8 mouse cellular contexts compared by ENCODE assay signal in the genomic region with DNA sequence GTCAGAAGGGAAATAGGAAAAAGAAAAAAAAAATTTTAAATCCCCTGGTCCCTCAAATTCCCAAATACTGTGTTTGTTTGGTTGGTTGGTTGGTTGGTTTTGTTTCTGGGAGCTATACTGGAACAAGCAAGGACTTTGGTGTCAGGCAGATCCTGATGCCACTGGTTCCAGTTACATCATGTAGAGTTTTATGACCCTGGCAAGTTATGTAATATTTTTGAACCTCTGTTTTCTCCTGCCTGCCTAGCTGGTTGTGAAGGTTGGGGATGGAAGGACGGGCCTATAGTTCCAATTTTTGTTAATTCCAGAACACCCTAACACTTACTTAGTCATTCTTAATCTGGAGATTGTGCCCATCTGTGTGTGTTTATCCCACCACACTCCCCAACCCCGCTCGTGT. TPM values are rescaled to one million over a fixed set of nuclear protein-coding genes. Genes with fewer than 3 reads are reported as not detected.
DNase-seq lines count a peak whose midpoint lies in the region; ATAC-seq lines count a peak whose summit lies in the region.

No protein-coding gene starts in this region.

- no peaks in the 10 kb centered on the region for H3K36me3 ChIP-seq in embryonic facial prominence, embryonic 12.5 days
- no peaks in the 10 kb centered on the region for H3K36me3 ChIP-seq in hindbrain, embryonic 12.5 days
- no peaks in the 10 kb centered on the region for H3K36me3 ChIP-seq in midbrain, embryonic 16.5 days (ENCODE audit: control insufficient read depth, insufficient read depth, low read length)

- WGBS in embryonic facial prominence, embryonic 12.5 days = 53% methylated on average over 3 of the region's 3 CpGs
- WGBS in hindbrain, embryonic 12.5 days = 84% methylated on average over 3 of the region's 3 CpGs
- WGBS in midbrain, embryonic 16.5 days = 37% methylated on average over 3 of the region's 3 CpGs

- no peaks in the 10 kb centered on the region for H3K9me3 ChIP-seq in embryonic facial prominence, embryonic 12.5 days
- no peaks in the 10 kb centered on the region for H3K9me3 ChIP-seq in hindbrain, embryonic 12.5 days (replicated peaks)
- H3K9me3 ChIP-seq in midbrain, embryonic 16.5 days (replicated peaks; ENCODE audit: control insufficient read depth, low read length, poor library complexity, severe bottlenecking) = no peaks in the 10 kb centered on the region

- peaks cover 2% of the 10 kb centered on the region; the same call in 1 of the 2 replicates for H3K4me1 ChIP-seq in embryonic facial prominence, embryonic 12.5 days
- H3K4me1 ChIP-seq in hindbrain, embryonic 12.5 days = peaks cover 2% of the 10 kb centered on the region
- peaks cover 8% of the 10 kb centered on the region for H3K4me1 ChIP-seq in midbrain, embryonic 16.5 days (ENCODE audit: control insufficient read depth, insufficient read depth, low read length)

- H3K27me3 ChIP-seq in embryonic facial prominence, embryonic 12.5 days = no peaks in the 10 kb centered on the region
- no peaks in the 10 kb centered on the region for H3K27me3 ChIP-seq in hindbrain, embryonic 12.5 days
- no peaks in the 10 kb centered on the region for H3K27me3 ChIP-seq in midbrain, embryonic 16.5 days (ENCODE audit: control insufficient read depth, insufficient read depth, low read depth, low read length)

- H3K4me3 ChIP-seq in embryonic facial prominence, embryonic 12.5 days = no peak overlapping the region
- no peak overlapping the region for H3K4me3 ChIP-seq in hindbrain, embryonic 12.5 days
- no peak overlapping the region for H3K4me3 ChIP-seq in midbrain, embryonic 16.5 days (ENCODE audit: low read depth, low read length)

- no peak for ATAC-seq in embryonic facial prominence, embryonic 12.5 days (ENCODE audit: insufficient number of reproducible peaks, insufficient read depth, low FRiP score, low TSS enrichment)
- ATAC-seq in hindbrain, embryonic 12.5 days (ENCODE audit: low FRiP score) = no peak
- no peak for ATAC-seq in midbrain, embryonic 16.5 days
- ATAC-seq in megakaryocyte, adult 5-6 weeks (ENCODE audit: poor library complexity, severe bottlenecking) = no peak

- peak; percentile 27 for DNase-seq in left cerebral cortex, adult 11 months (ENCODE audit: low spot score)
- no peak for DNase-seq in left cerebral cortex, postnatal 4 days
- DNase-seq in urinary bladder, postnatal 14 days (ENCODE audit: low spot score) = no peak
- no peak for DNase-seq in testis, postnatal 14 days (ENCODE audit: low spot score)

- H3K4me2 ChIP-seq in embryonic facial prominence, embryonic 12.5 days (replicated peaks) = peak overlapping the region; percentile 61; the same call in 1 of the 2 replicates
- H3K4me2 ChIP-seq in hindbrain, embryonic 12.5 days (replicated peaks) = peak overlapping the region; percentile 67
- H3K4me2 ChIP-seq in midbrain, embryonic 16.5 days (ENCODE audit: low read length) = peak overlapping the region; percentile 50

- no peak overlapping the region for H3K27ac ChIP-seq in embryonic facial prominence, embryonic 12.5 days
- H3K27ac ChIP-seq in hindbrain, embryonic 12.5 days = no peak overlapping the region
- no peak overlapping the region for H3K27ac ChIP-seq in midbrain, embryonic 16.5 days (ENCODE audit: low read length)

- no peak overlapping the region for H3K9ac ChIP-seq in embryonic facial prominence, embryonic 12.5 days
- no peak overlapping the region for H3K9ac ChIP-seq in hindbrain, embryonic 12.5 days
- no peak overlapping the region for H3K9ac ChIP-seq in midbrain, embryonic 16.5 days (ENCODE audit: low read depth, low read length)

- intact Hi-C loops in left cerebral cortex, postnatal 4 days (cut with DNase I) = no loop called here

RNA-seq across cellular contexts. Expression of gene Zfyve9, which starts 1.0 kb away (rescaled TPM):
- 10 to 100 TPM; 49.6 to 53.0 TPM for total RNA-seq in left cerebral cortex, postnatal 4 days (2021)
- 6.3 and 6.6 TPM in 2 replicates for polyA plus RNA-seq in embryonic facial prominence, embryonic 12.5 days (2016; fragmentation: Nextera tagmentation; extraction: Ambion mirVana)
- 6.0 and 6.4 TPM in 2 replicates for polyA plus RNA-seq in hindbrain, embryonic 12.5 days (2016; fragmentation: Nextera tagmentation; extraction: Ambion mirVana)
- 5.7 and 6.3 TPM in 2 replicates for polyA plus RNA-seq in midbrain, embryonic 16.5 days (2015; fragmentation: Nextera tagmentation; extraction: Ambion mirVana)
- 12.2 and 13.0 TPM in 2 replicates for total RNA-seq in megakaryocyte, adult 5-6 weeks (2015)
- 13.7 and 15.7 TPM in 2 replicates for total RNA-seq in megakaryocyte, adult 5-6 weeks (2017)

RNA-seq across cellular contexts. Expression of gene Btf3l4, which starts 51.8 kb away (rescaled TPM):
- total RNA-seq in left cerebral cortex, postnatal 4 days (2021) = 100 to 1,000 TPM in 1 of 2 experiments, 10 to 100 TPM in 1; 99.8 to 114 TPM
- 208 and 229 TPM in 2 replicates for polyA plus RNA-seq in embryonic facial prominence, embryonic 12.5 days (2016; fragmentation: Nextera tagmentation; extraction: Ambion mirVana)
- 225 TPM in 2 replicates for polyA plus RNA-seq in hindbrain, embryonic 12.5 days (2016; fragmentation: Nextera tagmentation; extraction: Ambion mirVana)
- polyA plus RNA-seq in midbrain, embryonic 16.5 days (2015; fragmentation: Nextera tagmentation; extraction: Ambion mirVana) = 177 and 189 TPM in 2 replicates
- 73.0 and 80.3 TPM in 2 replicates for total RNA-seq in megakaryocyte, adult 5-6 weeks (2015)
- 51.2 and 57.6 TPM in 2 replicates for total RNA-seq in megakaryocyte, adult 5-6 weeks (2017)

RNA-seq across cellular contexts. Expression of gene Txndc12, which starts 52.8 kb away (rescaled TPM):
- 10 to 100 TPM; 52.4 to 55.6 TPM for total RNA-seq in left cerebral cortex, postnatal 4 days (2021)
- 114 and 118 TPM in 2 replicates for polyA plus RNA-seq in embryonic facial prominence, embryonic 12.5 days (2016; fragmentation: Nextera tagmentation; extraction: Ambion mirVana)
- 97.2 and 103 TPM in 2 replicates for polyA plus RNA-seq in hindbrain, embryonic 12.5 days (2016; fragmentation: Nextera tagmentation; extraction: Ambion mirVana)
- polyA plus RNA-seq in midbrain, embryonic 16.5 days (2015; fragmentation: Nextera tagmentation; extraction: Ambion mirVana) = 66.3 and 69.0 TPM in 2 replicates
- total RNA-seq in megakaryocyte, adult 5-6 weeks (2015) = 48.6 and 56.1 TPM in 2 replicates
- 66.5 and 66.7 TPM in 2 replicates for total RNA-seq in megakaryocyte, adult 5-6 weeks (2017)
